Mouse (Mus musculus): ENCODE data around the gene Olfr104-ps. TPM values are rescaled to one million over a fixed set of nuclear protein-coding genes. Genes with fewer than 3 reads are reported as not detected.

Gene Olfr104-ps
- polyA plus RNA-seq, 1 experiment from 2014 or later = not detected

Other genes with a start within 250 kb of the Olfr104-ps start
- not detected in 2 replicates for gene Olfr92, start 239.5 kb upstream of the Olfr104-ps start, polyA plus RNA-seq (2015; fragmentation: Nextera tagmentation; extraction: Ambion mirVana)
- not detected in 2 replicates for gene Olfr93, start 198.1 kb upstream of the Olfr104-ps start, polyA plus RNA-seq (2015; fragmentation: Nextera tagmentation; extraction: Ambion mirVana)
- gene Ubd, start 165.7 kb upstream of the Olfr104-ps start, polyA plus RNA-seq (2015; fragmentation: Nextera tagmentation; extraction: Ambion mirVana) = not detected in 2 replicates
- not detected in 2 replicates for gene Olfr94, start 158.6 kb upstream of the Olfr104-ps start, polyA plus RNA-seq (2015; fragmentation: Nextera tagmentation; extraction: Ambion mirVana)
- not detected in 2 replicates for gene Olfr95, start 146.5 kb upstream of the Olfr104-ps start, polyA plus RNA-seq (2015; fragmentation: Nextera tagmentation; extraction: Ambion mirVana)
- not detected in 2 replicates for gene Olfr96, start 139.4 kb upstream of the Olfr104-ps start, polyA plus RNA-seq (2015; fragmentation: Nextera tagmentation; extraction: Ambion mirVana)
- gene Olfr97, start 122.3 kb upstream of the Olfr104-ps start, polyA plus RNA-seq (2015; fragmentation: Nextera tagmentation; extraction: Ambion mirVana) = not detected in 2 replicates
- gene Olfr98, start 95.8 kb upstream of the Olfr104-ps start, polyA plus RNA-seq (2015; fragmentation: Nextera tagmentation; extraction: Ambion mirVana) = not detected in 2 replicates
- 3.2 and 4.0 TPM in 2 replicates for gene H2-M3, start 89.4 kb upstream of the Olfr104-ps start, polyA plus RNA-seq (2015; fragmentation: Nextera tagmentation; extraction: Ambion mirVana)
- not detected in 2 replicates for gene Olfr99, start 76.1 kb upstream of the Olfr104-ps start, polyA plus RNA-seq (2015; fragmentation: Nextera tagmentation; extraction: Ambion mirVana)
- not detected in 2 replicates for gene Olfr101, start 55.3 kb upstream of the Olfr104-ps start, polyA plus RNA-seq (2015; fragmentation: Nextera tagmentation; extraction: Ambion mirVana)
- not detected in 2 replicates for gene Olfr102, start 42.5 kb upstream of the Olfr104-ps start, polyA plus RNA-seq (2015; fragmentation: Nextera tagmentation; extraction: Ambion mirVana)
- gene Olfr103, start 19.9 kb upstream of the Olfr104-ps start, polyA plus RNA-seq (2015; fragmentation: Nextera tagmentation; extraction: Ambion mirVana) = not detected in 2 replicates
- not detected in 2 replicates for gene Olfr105-ps, start 19.5 kb downstream of the Olfr104-ps start, polyA plus RNA-seq (2015; fragmentation: Nextera tagmentation; extraction: Ambion mirVana)
- not detected in 2 replicates for gene Olfr106-ps, start 30.8 kb downstream of the Olfr104-ps start, polyA plus RNA-seq (2015; fragmentation: Nextera tagmentation; extraction: Ambion mirVana)
- not detected in 2 replicates for gene Olfr107, start 39.6 kb downstream of the Olfr104-ps start, polyA plus RNA-seq (2015; fragmentation: Nextera tagmentation; extraction: Ambion mirVana)
- gene Olfr108, start 85.9 kb downstream of the Olfr104-ps start, polyA plus RNA-seq (2015; fragmentation: Nextera tagmentation; extraction: Ambion mirVana) = not detected in 2 replicates
- gene Olfr109, start 99.3 kb downstream of the Olfr104-ps start, polyA plus RNA-seq (2015; fragmentation: Nextera tagmentation; extraction: Ambion mirVana) = not detected in 2 replicates
- not detected in 2 replicates for gene H2-M2, start 124.0 kb downstream of the Olfr104-ps start, polyA plus RNA-seq (2015; fragmentation: Nextera tagmentation; extraction: Ambion mirVana)
- gene Olfr110, start 132.9 kb downstream of the Olfr104-ps start, polyA plus RNA-seq (2015; fragmentation: Nextera tagmentation; extraction: Ambion mirVana) = not detected in 2 replicates
- not detected in 2 replicates for gene Olfr111, start 148.4 kb downstream of the Olfr104-ps start, polyA plus RNA-seq (2015; fragmentation: Nextera tagmentation; extraction: Ambion mirVana)
- not detected in 2 replicates for gene Olfr112, start 209.9 kb downstream of the Olfr104-ps start, polyA plus RNA-seq (2015; fragmentation: Nextera tagmentation; extraction: Ambion mirVana)
- not detected in 2 replicates for gene Olfr113, start 218.1 kb downstream of the Olfr104-ps start, polyA plus RNA-seq (2015; fragmentation: Nextera tagmentation; extraction: Ambion mirVana)
- gene Olfr114, start 233.2 kb downstream of the Olfr104-ps start, polyA plus RNA-seq (2015; fragmentation: Nextera tagmentation; extraction: Ambion mirVana) = not detected in 2 replicates

Measured in stomach, embryonic 16.5 days (tissue).